Mouse (Mus musculus) ES-Bruce4 (cell line): ENCODE measurements around the gene Prkd2. TPM values are rescaled to one million over a fixed set of nuclear protein-coding genes. Genes with fewer than 3 reads are reported as not detected.
A peak's percentile ranks its signal among the peaks of the same experiment; 100 is the strongest.

ENCODE experiments used
- H3K27ac ChIP-seq: 2 replicates; pipeline ENCODE4 v1.5.1; 2012; ENCODE audit warnings: low read length, inconsistent platforms; ENCODE audit not compliant: insufficient read depth
- H3K27me3 ChIP-seq: 2 replicates; pipeline ENCODE4 v1.6.1; 2012; ENCODE audit warnings: mild to moderate bottlenecking, low read length, inconsistent platforms; ENCODE audit not compliant: control insufficient read depth, poor library complexity, insufficient read depth, severe bottlenecking
- H3K36me3 ChIP-seq: 2 replicates; pipeline ENCODE4 v1.6.1; 2012; ENCODE audit warnings: inconsistent platforms, mild to moderate bottlenecking, low read length, moderate library complexity; ENCODE audit not compliant: control insufficient read depth, poor library complexity, insufficient read depth, severe bottlenecking
- H3K4me1 ChIP-seq: one replicate; pipeline ENCODE4 v1.8.1; 2011; ENCODE audit warnings: low read length; ENCODE audit not compliant: control insufficient read depth, insufficient read depth
- H3K4me3 ChIP-seq: 2 replicates; pipeline ENCODE4 v1.5.1; 2011; ENCODE audit warnings: low read depth, mild to moderate bottlenecking, low read length
- H3K9ac ChIP-seq: 2 replicates; pipeline ENCODE4 v1.6.1; 2012; ENCODE audit warnings: low read depth, mild to moderate bottlenecking, inconsistent platforms; ENCODE audit not compliant: poor library complexity, severe bottlenecking
- H3K9me3 ChIP-seq: replicated peaks from 2 replicates; pipeline ENCODE4 v1.6.1; 2012; ENCODE audit warnings: mild to moderate bottlenecking, low read length, inconsistent platforms; ENCODE audit not compliant: control insufficient read depth, poor library complexity, insufficient read depth, severe bottlenecking
- CTCF ChIP-seq: IDR thresholded peaks from one replicate; pipeline ENCODE4 v1.8.1; 2011; ENCODE audit warnings: low read depth, low read length
- EP300 ChIP-seq: IDR thresholded peaks from 2 replicates; pipeline ENCODE4 v1.6.1; 2011; ENCODE audit warnings: low read depth, low read length; ENCODE audit not compliant: insufficient read depth
- POLR2A ChIP-seq: IDR thresholded peaks from one replicate; pipeline ENCODE4 v1.8.1; 2011; ENCODE audit warnings: low read length; ENCODE audit not compliant: insufficient read depth
- polyA plus RNA-seq: library from polyadenylated mRNA; stranded (reverse); fragments of >200 nt; gene quantifications from 2 replicates; pipeline ENCODE4 v1.2.4, GENCODE M21; 2011; ENCODE audit warnings: low read depth; ENCODE audit not compliant: missing spikeins, insufficient read depth, insufficient read length

Gene Prkd2
- polyA plus RNA-seq, 1 experiment, result 18.5 TPM

GRCm38 (mm10) chr7:16885905-16886304, 43.2 kb downstream of the Prkd2 start:
- H3K9ac ChIP-seq, result peak overlapping the region; percentile 61
- TF ChIP-seq EP300 (no peak), CTCF (no peak), POLR2A (no peak)
- peak overlapping the region; percentile 56 for H3K4me3 ChIP-seq
- no peaks in the 10 kb centered on the region for H3K27me3 ChIP-seq
- no peaks in the 10 kb centered on the region for H3K9me3 ChIP-seq
- H3K4me1 ChIP-seq, result peaks cover 5% of the 10 kb centered on the region
- H3K27ac ChIP-seq, result no peak overlapping the region
- no peaks in the 10 kb centered on the region for H3K36me3 ChIP-seq

- no peaks in the 10 kb centered on the region for H3K27me3 ChIP-seq
- no peak for TF ChIP-seq POLR2A
- TF ChIP-seq EP300, result no peak
- no peak for TF ChIP-seq CTCF
Measured at GRCm38 (mm10) chr7:16890536-16890935, 47.8 kb downstream of the Prkd2 start.

GRCm38 (mm10) chr7:16890944-16891343, 48.2 kb downstream of the Prkd2 start:
- no peaks in the 10 kb centered on the region for H3K9me3 ChIP-seq
- no peak overlapping the region for H3K4me3 ChIP-seq
- H3K36me3 ChIP-seq, result no peaks in the 10 kb centered on the region
- peak overlapping the region; percentile 11; the same call in 1 of the 2 replicates for H3K9ac ChIP-seq
- TF ChIP-seq POLR2A, result no peak
- peaks cover 3% of the 10 kb centered on the region for H3K4me1 ChIP-seq
- H3K27me3 ChIP-seq, result no peaks in the 10 kb centered on the region
- H3K27ac ChIP-seq, result 0 out of 2 replicates have a peak overlapping the region, but pooled peaks have one; percentile 6

More at GRCm38 (mm10) chr7:16890536-16890935, 47.8 kb downstream of the Prkd2 start:
- Histone ChIP-seq H3K4me1 (peaks cover 3% of the 10 kb centered on the region), H3K36me3 (no peaks in the 10 kb centered on the region), H3K27ac (0 out of 2 replicates have a peak overlapping the region, but pooled peaks have one; percentile 6), H3K9me3 (no peaks in the 10 kb centered on the region), H3K4me3 (no peak overlapping the region), H3K9ac (peak overlapping the region; percentile 11; the same call in 1 of the 2 replicates)

- H3K27ac ChIP-seq, result peak within 1 kb of the TSS; percentile 45; the same call in 1 of the 2 replicates
- no peaks in the 10 kb centered on the region for H3K27me3 ChIP-seq
- peak within 1 kb of the TSS; percentile 18; the same call in 1 of the 2 replicates for H3K9ac ChIP-seq
- no peaks in the 10 kb centered on the region for H3K36me3 ChIP-seq
- peak within 1 kb of the TSS; percentile 68 for H3K4me3 ChIP-seq
- no peak for TF ChIP-seq EP300
- peak; percentile 61 for TF ChIP-seq POLR2A
- TF ChIP-seq CTCF, result peak; percentile 93
- H3K4me1 ChIP-seq, result peaks cover 3% of the 10 kb centered on the region
- H3K9me3 ChIP-seq, result no peaks in the 10 kb centered on the region
Measured at GRCm38 (mm10) chr7:16891641-16892351, 49.1 kb downstream of the Prkd2 start, which contains the start of gene Gng8. TSS of gene Gng8 (plus strand) at chr7:16891786.

- Histone ChIP-seq H3K27me3 (no peaks in the 10 kb centered on the region), H3K9me3 (no peaks in the 10 kb centered on the region), H3K27ac (no peak overlapping the region), H3K4me3 (no peak overlapping the region), H3K4me1 (peaks cover 3% of the 10 kb centered on the region), H3K9ac (no peak overlapping the region), H3K36me3 (no peaks in the 10 kb centered on the region)
- TF ChIP-seq POLR2A (no peak), EP300 (no peak), CTCF (no peak)
Measured at GRCm38 (mm10) chr7:16892352-16892730, 49.6 kb downstream of the Prkd2 start.

- no peaks in the 10 kb centered on the region for H3K27me3 ChIP-seq
- no peaks in the 10 kb centered on the region for H3K36me3 ChIP-seq
- H3K9ac ChIP-seq, result no peak overlapping the region
- H3K27ac ChIP-seq, result no peak overlapping the region
- no peak overlapping the region for H3K4me3 ChIP-seq
- H3K9me3 ChIP-seq, result no peaks in the 10 kb centered on the region
- H3K4me1 ChIP-seq, result peaks cover 3% of the 10 kb centered on the region
- TF ChIP-seq POLR2A, result no peak
- no peak for TF ChIP-seq EP300
- no peak for TF ChIP-seq CTCF
Measured at GRCm38 (mm10) chr7:16893612-16894011, 50.9 kb downstream of the Prkd2 start.
